Mouse (Mus musculus): Measurements from ENCODE around the gene Anapc15. TPM values are rescaled to one million over a fixed set of nuclear protein-coding genes. Genes with fewer than 3 reads are reported as not detected.
"Not testable (repeated sequence)": the region's sequence is repeated elsewhere in the genome, so short reads cannot be mapped to it uniquely, and the experiment has no call there.

Gene Anapc15
- polyA plus RNA-seq, 1 experiment from 2014 or later, result 102 TPM

GRCm38 (mm10) chr7:101938348-101938747 is 74.8 kb downstream of the Anapc15 start:
- no peak overlapping the region for H3K27ac ChIP-seq (ENCODE audit: low read depth, low read length)
- ATAC-seq (replicated peaks; ENCODE audit: low FRiP score) (no peak), DNase-seq (ENCODE audit: low spot score) (no peak)
- H3K9ac ChIP-seq (ENCODE audit: low read length), result no peak overlapping the region
- H3K27me3 ChIP-seq (ENCODE audit: control insufficient read depth, insufficient read depth, low read length), result no peaks in the 10 kb centered on the region
- H3K4me3 ChIP-seq (ENCODE audit: low read depth, low read length), result no peak overlapping the region
- H3K36me3 ChIP-seq (ENCODE audit: control insufficient read depth, insufficient read depth, low read length), result no peaks in the 10 kb centered on the region
- 92% methylated on average over 2 of the region's 2 CpGs for WGBS
- no peaks in the 10 kb centered on the region for H3K9me3 ChIP-seq (ENCODE audit: control insufficient read depth, low read length)
- no peaks in the 10 kb centered on the region; the same call in 1 of the 2 replicates for H3K4me1 ChIP-seq (replicated peaks; ENCODE audit: control insufficient read depth, insufficient read depth, low read length)
- H3K4me2 ChIP-seq (ENCODE audit: low read depth, low read length, severe bottlenecking), result no peak overlapping the region

- H3K4me2 ChIP-seq (ENCODE audit: low read depth, low read length, severe bottlenecking), result no peak overlapping the region
- no peak for DNase-seq (ENCODE audit: low spot score)
- H3K27me3 ChIP-seq (ENCODE audit: control insufficient read depth, insufficient read depth, low read length), result no peaks in the 10 kb centered on the region
- no peaks in the 10 kb centered on the region for H3K9me3 ChIP-seq (ENCODE audit: control insufficient read depth, low read length)
- no peak overlapping the region for H3K9ac ChIP-seq (ENCODE audit: low read length)
- 97% methylated on average over 4 of the region's 4 CpGs for WGBS
- no peak for ATAC-seq (replicated peaks; ENCODE audit: low FRiP score)
- no peak overlapping the region for H3K4me3 ChIP-seq (ENCODE audit: low read depth, low read length)
- H3K4me1 ChIP-seq (replicated peaks; ENCODE audit: control insufficient read depth, insufficient read depth, low read length), result no peaks in the 10 kb centered on the region; the same call in 1 of the 2 replicates
- no peak overlapping the region for H3K27ac ChIP-seq (ENCODE audit: low read depth, low read length)
- no peaks in the 10 kb centered on the region for H3K36me3 ChIP-seq (ENCODE audit: control insufficient read depth, insufficient read depth, low read length)
Measured at GRCm38 (mm10) chr7:101939758-101940157, 76.2 kb downstream of the Anapc15 start.

- 93% methylated on average over 5 of the region's 5 CpGs for WGBS
- not testable (repeated sequence) for H3K4me1 ChIP-seq (replicated peaks; ENCODE audit: control insufficient read depth, insufficient read depth, low read length); H3K27ac ChIP-seq (ENCODE audit: low read depth, low read length); H3K4me3 ChIP-seq (ENCODE audit: low read depth, low read length); H3K36me3 ChIP-seq (ENCODE audit: control insufficient read depth, insufficient read depth, low read length); ATAC-seq (replicated peaks; ENCODE audit: low FRiP score); H3K9ac ChIP-seq (ENCODE audit: low read length); H3K27me3 ChIP-seq (ENCODE audit: control insufficient read depth, insufficient read depth, low read length); H3K9me3 ChIP-seq (ENCODE audit: control insufficient read depth, low read length); DNase-seq (ENCODE audit: low spot score); H3K4me2 ChIP-seq (ENCODE audit: low read depth, low read length, severe bottlenecking)
Measured at GRCm38 (mm10) chr7:101949008-101949407, 85.5 kb downstream of the Anapc15 start.

Small RNA genes lying within 50 kb of the gene (microRNA-seq; reads per million reads assigned to microRNA genes)
- not detected for gene Gm22655 (ENCODE audit: insufficient number of aligned reads)

Other genes with a start within 250 kb of the Anapc15 start
- gene Clpb, start 200.1 kb upstream of the Anapc15 start, polyA plus RNA-seq (2014; fragmentation: Nextera tagmentation; extraction: Ambion mirVana), result 43.5 and 47.5 TPM in 2 replicates
- gene Phox2a, start 45.4 kb upstream of the Anapc15 start, polyA plus RNA-seq (2014; fragmentation: Nextera tagmentation; extraction: Ambion mirVana), result 0.12 and 0.44 TPM in 2 replicates
- 46.0 and 46.3 TPM in 2 replicates for gene Inppl1, start 25.5 kb upstream of the Anapc15 start, polyA plus RNA-seq (2014; fragmentation: Nextera tagmentation; extraction: Ambion mirVana)
- gene Folr2, start 6.5 kb upstream of the Anapc15 start, polyA plus RNA-seq (2014; fragmentation: Nextera tagmentation; extraction: Ambion mirVana), result 0.94 and 1.1 TPM in 2 replicates
- 10.5 and 11.4 TPM in 2 replicates for gene Folr1, start 7.1 kb downstream of the Anapc15 start, polyA plus RNA-seq (2014; fragmentation: Nextera tagmentation; extraction: Ambion mirVana)
- 126 and 145 TPM in 2 replicates for gene Lamtor1, start 42.2 kb downstream of the Anapc15 start, polyA plus RNA-seq (2014; fragmentation: Nextera tagmentation; extraction: Ambion mirVana)
- gene Tomt, start 42.6 kb downstream of the Anapc15 start, polyA plus RNA-seq (2014; fragmentation: Nextera tagmentation; extraction: Ambion mirVana), result 0.53 and 0.56 TPM in 2 replicates
- gene Lrrc51, start 70.2 kb downstream of the Anapc15 start, polyA plus RNA-seq (2014; fragmentation: Nextera tagmentation; extraction: Ambion mirVana), result 8.3 and 8.6 TPM in 2 replicates
- gene Numa1, start 70.4 kb downstream of the Anapc15 start, polyA plus RNA-seq (2014; fragmentation: Nextera tagmentation; extraction: Ambion mirVana), result 112 and 114 TPM in 2 replicates
- 4.1 and 5.5 TPM in 2 replicates for gene Il18bp, start 155.0 kb downstream of the Anapc15 start, polyA plus RNA-seq (2014; fragmentation: Nextera tagmentation; extraction: Ambion mirVana)
- 30.2 and 31.9 TPM in 2 replicates for gene Rnf121, start 201.8 kb downstream of the Anapc15 start, polyA plus RNA-seq (2014; fragmentation: Nextera tagmentation; extraction: Ambion mirVana)
- 36.9 and 38.8 TPM in 2 replicates for gene Xndc1, start 201.8 kb downstream of the Anapc15 start, polyA plus RNA-seq (2014; fragmentation: Nextera tagmentation; extraction: Ambion mirVana)
- 2.1 and 2.4 TPM in 2 replicates for gene Xntrpc, start 202.0 kb downstream of the Anapc15 start, polyA plus RNA-seq (2014; fragmentation: Nextera tagmentation; extraction: Ambion mirVana)
- not detected in 2 replicates for gene Trpc2, start 219.4 kb downstream of the Anapc15 start, polyA plus RNA-seq (2014; fragmentation: Nextera tagmentation; extraction: Ambion mirVana)
- 0.52 and 0.89 TPM in 2 replicates for gene Art1, start 238.0 kb downstream of the Anapc15 start, polyA plus RNA-seq (2014; fragmentation: Nextera tagmentation; extraction: Ambion mirVana)
- gene Art5, start 245.8 kb downstream of the Anapc15 start, polyA plus RNA-seq (2014; fragmentation: Nextera tagmentation; extraction: Ambion mirVana), result 0.72 and 1.5 TPM in 2 replicates